Mouse (Mus musculus): ENCODE measurements around the gene Supt4a. TPM values are rescaled to one million over a fixed set of nuclear protein-coding genes. Genes with fewer than 3 reads are reported as not detected.

Supt4a gene
- polyA plus RNA-seq, 1 experiment from 2014 or later: 209 TPM

- Histone ChIP-seq H3K27me3 (replicated peaks) (no peaks in the 10 kb centered on the region), H3K9me3 (replicated peaks) (no peaks in the 10 kb centered on the region), H3K4me3 (peak overlapping the region; percentile 50), H3K4me1 (peaks cover 89% of the 10 kb centered on the region), H3K27ac (peak overlapping the region; percentile 100), H3K4me2 (peak overlapping the region; percentile 82), H3K9ac (peak overlapping the region; percentile 88), H3K36me3 (peaks cover 18% of the 10 kb centered on the region)
- no peak for ATAC-seq
- WGBS (ENCODE audit: insufficient replicate concordance): 52% methylated on average over 11 of the region's 11 CpGs
Observed at GRCm38 (mm10) chr11:87727021-87727420, 10.3 kb upstream of the Supt4a start.

GRCm38 (mm10) chr11:87727471-87727870, 9.9 kb upstream of the Supt4a start:
- no peak for ATAC-seq
- Histone ChIP-seq H3K4me1 (peaks cover 93% of the 10 kb centered on the region), H3K4me2 (peak overlapping the region; percentile 82), H3K9ac (peak overlapping the region; percentile 88), H3K9me3 (replicated peaks) (no peaks in the 10 kb centered on the region), H3K27me3 (replicated peaks) (no peaks in the 10 kb centered on the region), H3K27ac (peak overlapping the region; percentile 100), H3K36me3 (peaks cover 21% of the 10 kb centered on the region), H3K4me3 (no peak overlapping the region)
- WGBS (ENCODE audit: insufficient replicate concordance): 27% methylated on average over 4 of the region's 4 CpGs

- H3K36me3 ChIP-seq: peaks cover 24% of the 10 kb centered on the region
- H3K9me3 ChIP-seq (replicated peaks): no peaks in the 10 kb centered on the region
- H3K27me3 ChIP-seq (replicated peaks): no peaks in the 10 kb centered on the region
- WGBS (ENCODE audit: insufficient replicate concordance): 48% methylated on average over 18 of the region's 18 CpGs
- H3K4me2 ChIP-seq: peak overlapping the region; percentile 74
- peaks cover 100% of the 10 kb centered on the region for H3K4me1 ChIP-seq
- peak overlapping the region; percentile 46 for H3K4me3 ChIP-seq
- peak overlapping the region; percentile 75 for H3K9ac ChIP-seq
- ATAC-seq: no peak
- H3K27ac ChIP-seq: peak overlapping the region; percentile 97
Observed at GRCm38 (mm10) chr11:87728850-87729592, 8.3 kb upstream of the Supt4a start.

- H3K27ac ChIP-seq: peak overlapping the region; percentile 97
- H3K4me1 ChIP-seq: peaks cover 100% of the 10 kb centered on the region
- H3K36me3 ChIP-seq: peaks cover 29% of the 10 kb centered on the region
- peak overlapping the region; percentile 74 for H3K4me2 ChIP-seq
- H3K9me3 ChIP-seq (replicated peaks): no peaks in the 10 kb centered on the region
- ATAC-seq: peak; percentile 65
- H3K27me3 ChIP-seq (replicated peaks): no peaks in the 10 kb centered on the region
- peak overlapping the region; percentile 75 for H3K9ac ChIP-seq
- WGBS (ENCODE audit: insufficient replicate concordance): 37% methylated on average over 13 of the region's 13 CpGs
- peak overlapping the region; percentile 46 for H3K4me3 ChIP-seq
Observed at GRCm38 (mm10) chr11:87729593-87730185, 7.7 kb upstream of the Supt4a start.

- Histone ChIP-seq H3K27me3 (replicated peaks) (no peaks in the 10 kb centered on the region), H3K36me3 (peaks cover 29% of the 10 kb centered on the region), H3K4me3 (peak overlapping the region; percentile 46; the same call in 1 of the 2 replicates), H3K27ac (peak overlapping the region; percentile 97), H3K9me3 (replicated peaks) (no peaks in the 10 kb centered on the region), H3K4me1 (peaks cover 100% of the 10 kb centered on the region), H3K4me2 (peak overlapping the region; percentile 74), H3K9ac (peak overlapping the region; percentile 75)
- WGBS (ENCODE audit: insufficient replicate concordance): 62% methylated on average over 10 of the region's 10 CpGs
- ATAC-seq: no peak
Observed at GRCm38 (mm10) chr11:87730652-87731310, 6.6 kb upstream of the Supt4a start.

GRCm38 (mm10) chr11:87734346-87734745, 3.0 kb upstream of the Supt4a start:
- WGBS (ENCODE audit: insufficient replicate concordance): 51% methylated on average over 5 of the region's 5 CpGs
- H3K9ac ChIP-seq: peak overlapping the region; percentile 76
- H3K4me3 ChIP-seq: peak overlapping the region; percentile 20
- H3K4me1 ChIP-seq: peaks cover 83% of the 10 kb centered on the region
- H3K27ac ChIP-seq: peak overlapping the region; percentile 97
- ATAC-seq: no peak
- peak overlapping the region; percentile 89 for H3K4me2 ChIP-seq
- H3K27me3 ChIP-seq (replicated peaks): no peaks in the 10 kb centered on the region
- H3K36me3 ChIP-seq: peaks cover 35% of the 10 kb centered on the region
- no peaks in the 10 kb centered on the region for H3K9me3 ChIP-seq (replicated peaks)

GRCm38 (mm10) chr11:87735691-87736090, 1.7 kb upstream of the Supt4a start:
- no peaks in the 10 kb centered on the region for H3K27me3 ChIP-seq (replicated peaks)
- peak overlapping the region; percentile 76 for H3K9ac ChIP-seq
- peak overlapping the region; percentile 89; the same call in 1 of the 2 replicates for H3K4me3 ChIP-seq
- 36% methylated on average over 6 of the region's 6 CpGs for WGBS (ENCODE audit: insufficient replicate concordance)
- H3K4me1 ChIP-seq: peaks cover 78% of the 10 kb centered on the region
- peaks cover 46% of the 10 kb centered on the region for H3K36me3 ChIP-seq
- ATAC-seq: peak; percentile 30; the same call in 1 of the 2 replicates
- H3K27ac ChIP-seq: peak overlapping the region; percentile 97
- peak overlapping the region; percentile 89 for H3K4me2 ChIP-seq
- no peaks in the 10 kb centered on the region for H3K9me3 ChIP-seq (replicated peaks)

GRCm38 (mm10) chr11:87736647-87737134, 661 bp upstream of the Supt4a start:
- Histone ChIP-seq H3K27me3 (replicated peaks) (no peaks in the 10 kb centered on the region), H3K4me2 (peak overlapping the region; percentile 89), H3K36me3 (peaks cover 47% of the 10 kb centered on the region), H3K9me3 (replicated peaks) (no peaks in the 10 kb centered on the region), H3K4me3 (peak overlapping the region; percentile 89), H3K9ac (peak overlapping the region; percentile 76), H3K4me1 (peaks cover 68% of the 10 kb centered on the region), H3K27ac (peak overlapping the region; percentile 97)
- ATAC-seq: peak; percentile 81
- 1% methylated on average over 31 of the region's 31 CpGs for WGBS (ENCODE audit: insufficient replicate concordance)

- no peak overlapping the region for H3K9ac ChIP-seq
- WGBS (ENCODE audit: insufficient replicate concordance): 95% methylated on average over 3 of the region's 3 CpGs
- H3K27ac ChIP-seq: no peak overlapping the region
- H3K4me1 ChIP-seq: peaks cover 37% of the 10 kb centered on the region
- ATAC-seq: no peak
- H3K9me3 ChIP-seq (replicated peaks): no peaks in the 10 kb centered on the region
- no peak overlapping the region for H3K4me3 ChIP-seq
- peaks cover 75% of the 10 kb centered on the region for H3K36me3 ChIP-seq
- no peak overlapping the region for H3K4me2 ChIP-seq
- no peaks in the 10 kb centered on the region for H3K27me3 ChIP-seq (replicated peaks)
Observed at GRCm38 (mm10) chr11:87743691-87744090, 6.3 kb downstream of the Supt4a start.

- peaks cover 40% of the 10 kb centered on the region for H3K4me1 ChIP-seq
- H3K27me3 ChIP-seq (replicated peaks): no peaks in the 10 kb centered on the region
- no peak overlapping the region for H3K4me3 ChIP-seq
- ATAC-seq: no peak
- H3K9me3 ChIP-seq (replicated peaks): no peaks in the 10 kb centered on the region
- H3K4me2 ChIP-seq: no peak overlapping the region
- peaks cover 62% of the 10 kb centered on the region for H3K36me3 ChIP-seq
- peak overlapping the region; percentile 57; the same call in 1 of the 2 replicates for H3K27ac ChIP-seq
- WGBS (ENCODE audit: insufficient replicate concordance): 54% methylated on average over 4 of the region's 4 CpGs
- H3K9ac ChIP-seq: no peak overlapping the region
Observed at GRCm38 (mm10) chr11:87744964-87745363, 7.6 kb downstream of the Supt4a start.

GRCm38 (mm10) chr11:87745632-87746555, 8.5 kb downstream of the Supt4a start:
- Histone ChIP-seq H3K4me2 (no peak overlapping the region), H3K9me3 (replicated peaks) (no peaks in the 10 kb centered on the region), H3K27ac (peak overlapping the region; percentile 100), H3K4me1 (peaks cover 47% of the 10 kb centered on the region), H3K36me3 (peaks cover 53% of the 10 kb centered on the region), H3K4me3 (no peak overlapping the region), H3K27me3 (replicated peaks) (no peaks in the 10 kb centered on the region), H3K9ac (no peak overlapping the region)
- WGBS (ENCODE audit: insufficient replicate concordance): 81% methylated on average over 9 of the region's 9 CpGs
- ATAC-seq: no peak

Measured in liver, embryonic 12.5 days (tissue).